Mouse (Mus musculus) regulatory T cell (primary cell): ENCODE data around the gene Tiam1.

Source experiments
- in situ Hi-C: fragments of 300-600 bp; cut with MboI, MseI; formaldehyde crosslinking; loops from one replicate; pipeline ENCODE4 v1.15.1; 2025; ENCODE audit warnings: high pct_unique_total_duplicates

Gene Tiam1

GRCm38 (mm10) chr16:89848179-89848578 lies 295.4 kb downstream of the Tiam1 start:
- in situ Hi-C loops = no loop called here

- in situ Hi-C loops = no loop called here
Measured at GRCm38 (mm10) chr16:89845461-89845860, 298.1 kb downstream of the Tiam1 start.

GRCm38 (mm10) chr16:89844580-89844979 lies 299.0 kb downstream of the Tiam1 start:
- in situ Hi-C loops = loop anchor here (5.0 kb wide), 2 partner anchors 58 to 323 kb away; no protein-coding TSS in a partner anchor

GRCm38 (mm10) chr16:89841894-89842293 lies 301.7 kb downstream of the Tiam1 start:
- in situ Hi-C loops = loop anchor here (5.0 kb wide), 2 partner anchors 60 to 325 kb away; no protein-coding TSS in a partner anchor

GRCm38 (mm10) chr16:89840361-89840760 lies 303.2 kb downstream of the Tiam1 start:
- in situ Hi-C loops = loop anchor here (5.0 kb wide), 2 partner anchors 62 to 327 kb away; no protein-coding TSS in a partner anchor

GRCm38 (mm10) chr16:89839829-89840228 lies 303.7 kb downstream of the Tiam1 start:
- in situ Hi-C loops = loop anchor here (5.0 to 10.0 kb wide), 4 partner anchors 62 to 875 kb away; partner anchors contain the start of gene Tiam1

GRCm38 (mm10) chr16:89837096-89837495 lies 306.5 kb downstream of the Tiam1 start:
- in situ Hi-C loops = loop anchor here (10.0 kb wide), 2 partner anchors 308 to 878 kb away; partner anchors contain the start of gene Tiam1

GRCm38 (mm10) chr16:89835551-89835950 lies 308.0 kb downstream of the Tiam1 start:
- in situ Hi-C loops = loop anchor here (10.0 kb wide), 2 partner anchors 309 to 879 kb away; partner anchors contain the start of gene Tiam1

GRCm38 (mm10) chr16:89833011-89833410 lies 310.6 kb downstream of the Tiam1 start:
- in situ Hi-C loops = loop anchor here (5.0 to 10.0 kb wide), 3 partner anchors 61 to 882 kb away; partner anchors contain the start of gene Tiam1

- in situ Hi-C loops = loop anchor here (5.0 to 10.0 kb wide), 3 partner anchors 59 to 884 kb away; partner anchors contain the start of gene Tiam1
Measured at GRCm38 (mm10) chr16:89831172-89831571, 312.4 kb downstream of the Tiam1 start.

GRCm38 (mm10) chr16:89830221-89830648 lies 313.3 kb downstream of the Tiam1 start:
- in situ Hi-C loops = loop anchor here (5.0 to 10.0 kb wide), 3 partner anchors 58 to 885 kb away; partner anchors contain the start of gene Tiam1

GRCm38 (mm10) chr16:89827496-89828125 lies 316.0 kb downstream of the Tiam1 start:
- in situ Hi-C loops = no loop called here

GRCm38 (mm10) chr16:89825875-89826274 lies 317.7 kb downstream of the Tiam1 start:
- in situ Hi-C loops = no loop called here

GRCm38 (mm10) chr16:89822882-89823281 lies 320.7 kb downstream of the Tiam1 start:
- in situ Hi-C loops = no loop called here

- in situ Hi-C loops = no loop called here
Measured at GRCm38 (mm10) chr16:89818661-89819060, 324.9 kb downstream of the Tiam1 start.

- in situ Hi-C loops = no loop called here
Measured at GRCm38 (mm10) chr16:89817861-89818630, 325.5 kb downstream of the Tiam1 start.

GRCm38 (mm10) chr16:89817301-89817700 lies 326.3 kb downstream of the Tiam1 start:
- in situ Hi-C loops = no loop called here

- in situ Hi-C loops = no loop called here
Measured at GRCm38 (mm10) chr16:89816506-89817172, 326.9 kb downstream of the Tiam1 start.

- in situ Hi-C loops = no loop called here
Measured at GRCm38 (mm10) chr16:89813536-89813935, 330.0 kb downstream of the Tiam1 start.

GRCm38 (mm10) chr16:89812891-89813290 lies 330.7 kb downstream of the Tiam1 start:
- in situ Hi-C loops = no loop called here

- in situ Hi-C loops = no loop called here
Measured at GRCm38 (mm10) chr16:89810398-89810797, 333.2 kb downstream of the Tiam1 start.

- in situ Hi-C loops = no loop called here
Measured at GRCm38 (mm10) chr16:89808168-89808567, 335.4 kb downstream of the Tiam1 start.
